Mouse (Mus musculus) hindbrain, embryonic 11.5 days (tissue): Measurements from ENCODE around the gene Olfr449. TPM values are rescaled to one million over a fixed set of nuclear protein-coding genes. Genes with fewer than 3 reads are reported as not detected.

Source experiments
- ATAC-seq: fragments of 200-750 bp; cut with Nextera tagmentation; 2 replicates; pipeline ENCODE4 v1.8.0; 2017; ENCODE audit warnings: mild to moderate bottlenecking, moderate TSS enrichment, moderate library complexity; ENCODE audit not compliant: low FRiP score
- DNase-seq: peaks from one replicate; pipeline ENCODE4 v3.0.0-alpha.2; 2015; ENCODE audit warnings: low spot score
- H3K27ac ChIP-seq: fragments of 300-500 bp; sonication (generic); 2 replicates; pipeline ENCODE4 v1.5.1; 2014; ENCODE audit warnings: mild to moderate bottlenecking, low read depth, low read length
- H3K27me3 ChIP-seq: fragments of 300-500 bp; sonication (generic); 2 replicates; pipeline ENCODE4 v1.6.1; 2014; ENCODE audit warnings: mild to moderate bottlenecking, low read length, moderate library complexity, mixed read lengths; ENCODE audit not compliant: control insufficient read depth, insufficient read depth
- H3K36me3 ChIP-seq: fragments of 300-500 bp; sonication (generic); 2 replicates; pipeline ENCODE4 v1.6.1; 2014; ENCODE audit warnings: mild to moderate bottlenecking, low read length, moderate library complexity, mixed read lengths; ENCODE audit not compliant: control insufficient read depth, insufficient read depth
- H3K4me1 ChIP-seq: fragments of 300-500 bp; sonication (generic); replicated peaks from 2 replicates; pipeline ENCODE4 v1.6.1; 2014; ENCODE audit warnings: low read length, mixed read lengths; ENCODE audit not compliant: control insufficient read depth, insufficient read depth
- H3K4me2 ChIP-seq: fragments of 300-500 bp; sonication (generic); replicated peaks from 2 replicates; pipeline ENCODE4 v1.6.1; 2014; ENCODE audit warnings: mild to moderate bottlenecking, low read depth, low read length
- H3K4me3 ChIP-seq: fragments of 300-500 bp; sonication (generic); 2 replicates; pipeline ENCODE4 v1.5.1; 2014; ENCODE audit warnings: low read depth, low read length
- H3K9ac ChIP-seq: fragments of 300-500 bp; sonication (generic); 2 replicates; pipeline ENCODE4 v1.6.1; 2014; ENCODE audit warnings: low read depth, low read length
- H3K9me3 ChIP-seq: fragments of 300-500 bp; sonication (generic); 2 replicates; pipeline ENCODE4 v1.6.1; 2016; ENCODE audit warnings: low read length; ENCODE audit not compliant: control insufficient read depth
- WGBS: fragments of 180-500 bp; shearing (Covaris S2); extraction: QIAGEN DNeasy Blood & Tissue Kit; methylation state at CpG from one replicate; pipeline ENCODE4 v1.1.7; 2014; 5-methylcytosine and 5-hydroxymethylcytosine counted together
- polyA plus RNA-seq: library from polyadenylated mRNA; unstranded; fragments of >200 nt; fragmentation: Nextera tagmentation; extraction: Ambion mirVana; gene quantifications from 2 replicates; pipeline ENCODE4 v1.2.1, GENCODE M21; 2014

Olfr449 gene
- not detected in 2 replicates for polyA plus RNA-seq

- no peak for DNase-seq
- Histone ChIP-seq H3K4me2 (no peak within 1 kb of the TSS), H3K9me3 (no peaks in the 10 kb centered on the region), H3K4me1 (no peaks in the 10 kb centered on the region), H3K27me3 (no peaks in the 10 kb centered on the region), H3K27ac (no peak within 1 kb of the TSS), H3K4me3 (no peak within 1 kb of the TSS), H3K36me3 (no peaks in the 10 kb centered on the region), H3K9ac (no peak within 1 kb of the TSS)
- no peak for ATAC-seq
Observed at GRCm38 (mm10) chr6:42834084-42834483, at the start of gene Olfr449. Gene Olfr449, plus strand, starts transcription at chr6:42834384.

DNA sequence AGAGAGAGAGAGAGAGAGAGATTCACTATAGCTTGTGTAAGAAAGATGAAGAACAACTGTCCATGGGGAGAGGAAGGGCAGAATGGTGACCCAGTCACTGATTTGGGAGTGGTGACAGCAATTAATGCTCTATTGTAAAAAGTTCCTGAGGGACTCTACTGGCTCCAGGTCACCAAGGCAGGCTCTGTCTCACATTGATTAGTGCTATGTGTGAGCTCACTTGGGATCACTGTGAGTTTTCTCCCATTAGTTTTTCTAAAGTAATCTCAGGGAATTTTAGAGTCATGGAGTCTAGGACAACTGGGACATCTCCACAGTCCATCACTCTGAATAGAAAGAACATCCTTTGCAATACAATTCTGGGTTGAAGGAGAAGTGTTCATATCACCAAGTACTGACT is 49.4 kb upstream of the Olfr449 start, which contains the start of gene Olfr452:
Olfr452 (plus strand) TSS at position 301 of the 400 bp plus-strand sequence.
- no peak within 1 kb of the TSS for H3K27ac ChIP-seq
- no peaks in the 10 kb centered on the region for H3K9me3 ChIP-seq
- no peak within 1 kb of the TSS for H3K9ac ChIP-seq
- DNase-seq (no peak), ATAC-seq (no peak)
- H3K36me3 ChIP-seq: no peaks in the 10 kb centered on the region
- no peak within 1 kb of the TSS for H3K4me2 ChIP-seq
- no peaks in the 10 kb centered on the region for H3K27me3 ChIP-seq
- no peaks in the 10 kb centered on the region for H3K4me1 ChIP-seq
- H3K4me3 ChIP-seq: no peak within 1 kb of the TSS

- H3K4me1 ChIP-seq: no peaks in the 10 kb centered on the region
- WGBS: 52% methylated on average over 4 of the region's 4 CpGs
- H3K27ac ChIP-seq: no peak overlapping the region
- H3K9ac ChIP-seq: no peak overlapping the region
- no peaks in the 10 kb centered on the region for H3K36me3 ChIP-seq
- no peaks in the 10 kb centered on the region for H3K27me3 ChIP-seq
- DNase-seq (peak; percentile 15), ATAC-seq (peak; percentile 71)
- H3K4me3 ChIP-seq: no peak overlapping the region
- no peaks in the 10 kb centered on the region for H3K9me3 ChIP-seq
- no peak overlapping the region for H3K4me2 ChIP-seq
Observed at GRCm38 (mm10) chr6:42790247-42790948, 43.8 kb upstream of the Olfr449 start.

GRCm38 (mm10) chr6:42790949-42791556 is 43.1 kb upstream of the Olfr449 start:
- ATAC-seq (no peak), DNase-seq (no peak)
- WGBS: 85% methylated on average over 9 of the region's 9 CpGs

DNA sequence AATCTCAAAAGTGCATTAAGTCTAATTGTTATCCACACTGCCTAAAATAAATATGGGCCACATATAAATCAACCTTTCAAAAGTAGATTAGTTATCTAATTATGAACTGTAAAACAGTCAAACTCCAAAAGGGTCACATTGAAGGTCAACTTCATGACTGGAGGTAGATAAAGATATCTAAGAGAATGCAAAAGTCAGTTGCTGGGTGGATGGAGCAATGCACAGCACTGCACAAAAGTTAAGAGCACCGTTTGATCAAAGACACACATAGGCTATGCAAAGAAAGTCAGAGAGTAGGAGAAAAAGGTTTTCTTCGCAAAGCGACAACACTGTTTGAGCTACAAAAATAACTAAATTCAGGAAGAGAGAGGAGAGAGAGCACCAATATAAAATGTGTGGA is 39.2 kb upstream of the Olfr449 start:
- Histone ChIP-seq H3K4me3 (no peak overlapping the region), H3K4me2 (no peak overlapping the region), H3K9ac (no peak overlapping the region), H3K27ac (no peak overlapping the region), H3K27me3 (no peaks in the 10 kb centered on the region), H3K9me3 (no peaks in the 10 kb centered on the region), H3K36me3 (no peaks in the 10 kb centered on the region), H3K4me1 (no peaks in the 10 kb centered on the region)
- no peak for DNase-seq
- ATAC-seq: no peak
- 89% methylated on average over 3 of the region's 3 CpGs for WGBS

More at GRCm38 (mm10) chr6:42790949-42791556, 43.1 kb upstream of the Olfr449 start:
- Histone ChIP-seq H3K4me3 (no peak overlapping the region), H3K9ac (no peak overlapping the region), H3K27ac (no peak overlapping the region), H3K4me2 (no peak overlapping the region), H3K9me3 (no peaks in the 10 kb centered on the region), H3K27me3 (no peaks in the 10 kb centered on the region), H3K4me1 (no peaks in the 10 kb centered on the region), H3K36me3 (no peaks in the 10 kb centered on the region)

- ATAC-seq (no peak), DNase-seq (no peak)
- Histone ChIP-seq H3K4me3 (no peak within 1 kb of the TSS), H3K27me3 (no peaks in the 10 kb centered on the region), H3K9ac (no peak within 1 kb of the TSS), H3K9me3 (no peaks in the 10 kb centered on the region), H3K4me1 (no peaks in the 10 kb centered on the region), H3K27ac (no peak within 1 kb of the TSS), H3K36me3 (no peaks in the 10 kb centered on the region), H3K4me2 (no peak within 1 kb of the TSS)
- 93% methylated on average over 1 of the region's 1 CpGs for WGBS
Observed at GRCm38 (mm10) chr6:42811639-42812038, 22.5 kb upstream of the Olfr449 start, which contains the start of gene Olfr450. Gene Olfr450, plus strand, starts transcription at chr6:42811939.

DNA sequence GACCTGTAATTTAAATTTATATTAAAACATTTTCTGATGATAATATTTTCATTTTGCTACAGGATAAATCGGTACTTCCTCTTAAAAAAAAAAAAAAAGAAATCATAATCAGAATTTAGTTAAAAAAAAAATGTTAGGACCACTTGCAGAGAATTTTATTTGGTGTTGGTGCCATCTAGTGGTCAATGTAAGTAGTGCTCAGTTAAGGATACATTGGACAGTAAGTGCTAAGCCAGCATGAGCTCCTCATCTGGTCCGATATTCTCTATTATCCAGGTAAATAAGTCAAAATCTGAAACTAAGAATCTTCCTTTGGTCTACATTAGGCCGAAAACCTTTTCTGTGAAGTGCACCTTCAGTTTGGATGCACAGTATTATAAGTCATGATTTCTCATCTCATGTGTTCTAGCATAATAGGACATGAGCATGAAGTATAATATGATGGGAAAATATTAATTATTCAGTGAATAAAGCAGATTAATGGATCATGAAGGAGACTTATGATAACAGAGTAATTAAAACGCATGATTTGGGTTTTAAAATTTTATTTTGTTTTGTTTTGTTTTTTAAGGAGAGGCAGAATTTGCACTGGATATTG is 26.1 kb downstream of the Olfr449 start:
- no peaks in the 10 kb centered on the region for H3K36me3 ChIP-seq
- H3K27me3 ChIP-seq: no peaks in the 10 kb centered on the region
- no peak overlapping the region for H3K4me3 ChIP-seq
- no peaks in the 10 kb centered on the region for H3K9me3 ChIP-seq
- H3K4me1 ChIP-seq: no peaks in the 10 kb centered on the region
- WGBS: 17% methylated on average over 4 of the region's 4 CpGs
- peak; percentile 76 for DNase-seq
- no peak overlapping the region for H3K9ac ChIP-seq
- H3K4me2 ChIP-seq: no peak overlapping the region
- peak; percentile 74 for ATAC-seq
- no peak overlapping the region for H3K27ac ChIP-seq

- no peak for ATAC-seq
- Histone ChIP-seq H3K27ac (no peak overlapping the region), H3K27me3 (no peaks in the 10 kb centered on the region), H3K9me3 (no peaks in the 10 kb centered on the region), H3K4me1 (no peaks in the 10 kb centered on the region), H3K9ac (no peak overlapping the region), H3K36me3 (no peaks in the 10 kb centered on the region), H3K4me2 (no peak overlapping the region), H3K4me3 (no peak overlapping the region)
- DNase-seq: no peak
- WGBS: 80% methylated on average over 3 of the region's 3 CpGs
Observed at GRCm38 (mm10) chr6:42869695-42870094, 35.5 kb downstream of the Olfr449 start.

DNA sequence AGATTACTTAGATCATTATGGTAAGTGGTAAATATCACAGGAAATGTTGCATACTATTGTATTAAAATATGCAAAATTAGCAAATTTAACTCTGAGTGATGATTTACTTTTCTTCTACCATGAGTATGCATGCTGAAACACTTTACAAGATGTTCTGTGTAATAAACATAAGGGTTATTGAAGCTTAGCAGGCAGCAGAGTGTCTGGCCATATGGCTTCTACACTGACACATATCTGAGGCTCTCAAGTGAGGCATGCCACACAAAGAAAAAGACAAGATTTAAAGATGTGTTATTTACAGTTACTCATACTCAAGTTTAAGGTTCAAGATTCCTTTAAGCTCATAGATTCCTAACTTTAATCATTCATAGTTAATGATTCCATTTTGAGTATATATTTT is 42.1 kb downstream of the Olfr449 start:
- Histone ChIP-seq H3K27me3 (no peaks in the 10 kb centered on the region), H3K4me2 (no peak overlapping the region), H3K9ac (no peak overlapping the region), H3K4me3 (no peak overlapping the region), H3K4me1 (no peaks in the 10 kb centered on the region), H3K9me3 (no peaks in the 10 kb centered on the region), H3K27ac (no peak overlapping the region), H3K36me3 (no peaks in the 10 kb centered on the region)
- DNase-seq: no peak
- ATAC-seq: no peak
